Mouse (Mus musculus) activated CD4-positive, CD25-positive, alpha-beta regulatory T cell (primary cell): ENCODE data around the gene Npepl1. TPM values are rescaled to one million over a fixed set of nuclear protein-coding genes. Genes with fewer than 3 reads are reported as not detected.

Experiments used
- polyA plus RNA-seq, 2 experiments: library from polyadenylated mRNA; unstranded; fragments of 100-300 nt; shearing (Covaris generic); gene quantifications; one replicate each; pipeline ENCODE4 v1.2.1; 2017

Npepl1 gene
- polyA plus RNA-seq = 10 to 100 TPM; 90.3 to 92.6 TPM

DNA sequence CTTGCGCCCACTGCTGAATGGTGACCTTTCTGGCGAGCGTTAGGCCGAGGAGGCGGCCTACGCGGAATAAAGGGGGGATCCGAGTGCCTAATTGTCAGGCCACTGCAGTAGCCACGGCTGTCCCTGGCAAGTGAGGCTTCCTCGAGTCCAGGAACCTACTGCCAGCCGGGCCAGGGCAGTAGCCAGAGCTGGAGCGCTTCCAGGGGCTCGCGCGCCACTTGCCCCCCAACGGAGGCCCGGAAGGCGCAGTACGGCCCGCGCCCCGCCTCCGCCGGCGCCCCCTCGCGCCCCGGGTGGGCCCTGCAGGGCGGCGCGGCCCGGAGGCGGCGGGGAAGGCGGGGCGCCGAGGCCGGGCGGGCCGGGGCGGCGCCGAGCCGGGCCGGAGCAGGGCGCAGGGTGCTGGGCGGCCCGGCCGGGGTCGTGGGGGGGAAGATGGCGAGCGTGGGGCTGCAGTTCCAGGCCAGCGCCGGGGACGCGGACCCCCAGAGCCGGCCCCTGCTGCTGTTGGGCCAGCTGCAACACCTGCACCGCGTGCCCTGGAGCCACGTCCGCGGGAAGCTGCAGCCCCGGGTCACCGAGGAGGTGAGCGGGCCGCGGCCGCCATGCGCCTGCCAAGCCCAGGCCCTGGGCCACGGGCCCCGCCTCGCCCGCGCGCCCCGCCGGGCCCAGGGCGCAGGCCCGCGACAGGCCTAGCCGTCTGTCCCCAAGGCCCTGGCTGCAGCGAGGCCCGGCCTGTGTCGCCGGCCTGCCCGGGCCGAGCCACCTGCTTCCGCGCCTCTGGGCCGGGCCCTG lies at the start of gene Npepl1:
TSS of gene Npepl1 (plus strand) at position 359 of the 792 bp plus-strand sequence.

GRCm38 (mm10) chr2:174075673-174076432 lies 34.3 kb upstream of the Npepl1 start, which contains the start of gene Stx16:
TSS of gene Stx16 (plus strand) at chr2:174076308.

Other genes with a start within 250 kb of the Npepl1 start
- 10 to 100 TPM; 16.0 to 16.2 TPM for gene Stx16, start 34.0 kb upstream of the Npepl1 start, polyA plus RNA-seq
- 100 to 1,000 TPM; 698 to 885 TPM for gene Gnas, start 174.0 kb downstream of the Npepl1 start, polyA plus RNA-seq
- 1 to 10 TPM; 1.4 to 2.5 TPM for gene Gm20721, start 236.4 kb downstream of the Npepl1 start, polyA plus RNA-seq